Mouse (Mus musculus): ENCODE data around the gene 6430548M08Rik. TPM values are rescaled to one million over a fixed set of nuclear protein-coding genes. Genes with fewer than 3 reads are reported as not detected.

The 6430548M08Rik gene
- polyA plus RNA-seq, 1 experiment from 2014 or later, result 9.8 TPM

DNA sequence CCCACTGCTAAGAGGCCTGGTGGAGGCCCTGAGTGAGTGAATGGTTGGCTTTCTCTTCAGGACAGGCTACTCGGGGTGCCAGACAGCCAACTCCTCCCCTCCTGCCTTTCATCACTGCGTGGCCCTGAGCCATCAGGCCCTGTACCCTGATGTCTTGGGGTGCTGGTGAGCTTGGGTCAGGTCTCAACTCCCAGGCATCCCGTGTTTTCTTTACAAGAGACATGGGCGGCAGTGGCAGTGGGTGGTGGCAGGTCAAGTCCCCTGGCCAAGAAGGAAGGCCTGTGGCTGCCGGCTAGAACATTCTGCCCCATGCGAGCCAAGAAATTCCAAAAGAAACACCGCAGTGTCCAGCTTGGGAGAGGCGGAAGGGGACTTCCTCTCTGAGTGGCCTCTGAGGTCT is 72.5 kb downstream of the 6430548M08Rik start:
- Histone ChIP-seq H3K36me3 (ENCODE audit: control insufficient read depth, insufficient read depth, low read length) (no peaks in the 10 kb centered on the region), H3K27ac (ENCODE audit: low read depth, low read length) (no peak overlapping the region), H3K4me2 (replicated peaks; ENCODE audit: low read depth, low read length) (no peak overlapping the region), H3K9me3 (ENCODE audit: control insufficient read depth, low read length) (no peaks in the 10 kb centered on the region), H3K4me1 (replicated peaks; ENCODE audit: control insufficient read depth, insufficient read depth, low read length) (peaks cover 22% of the 10 kb centered on the region), H3K4me3 (ENCODE audit: low read depth, low read length) (no peak overlapping the region), H3K27me3 (ENCODE audit: control insufficient read depth, insufficient read depth, low read length) (no peaks in the 10 kb centered on the region), H3K9ac (ENCODE audit: low read depth, low read length) (no peak overlapping the region)
- DNase-seq (ENCODE audit: low spot score) (no peak), ATAC-seq (ENCODE audit: low FRiP score) (no peak)
- WGBS, result 60% methylated on average over 8 of the region's 8 CpGs

DNA sequence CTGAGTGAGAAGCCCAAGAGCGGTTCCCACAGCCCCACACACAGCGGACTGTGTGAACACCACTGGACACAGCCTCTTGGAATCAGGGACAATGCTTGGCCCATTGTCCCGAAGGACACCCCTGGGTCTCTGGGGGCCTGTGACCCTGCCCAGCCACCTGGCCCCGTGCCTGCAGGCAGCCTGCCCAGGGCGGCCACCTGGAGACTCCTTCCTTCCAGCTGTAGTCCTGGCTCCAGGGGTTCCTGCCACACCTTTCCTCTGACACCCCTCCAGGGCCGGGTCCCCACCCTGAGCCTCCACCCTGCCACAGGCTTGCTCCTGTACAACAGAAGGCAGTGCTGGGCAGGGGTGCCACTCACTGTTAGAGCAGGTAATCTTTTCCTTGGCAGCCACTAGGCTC is 74.6 kb downstream of the 6430548M08Rik start:
- Histone ChIP-seq H3K27ac (ENCODE audit: low read depth, low read length) (no peak overlapping the region), H3K36me3 (ENCODE audit: control insufficient read depth, insufficient read depth, low read length) (no peaks in the 10 kb centered on the region), H3K27me3 (ENCODE audit: control insufficient read depth, insufficient read depth, low read length) (no peaks in the 10 kb centered on the region), H3K9ac (ENCODE audit: low read depth, low read length) (no peak overlapping the region), H3K4me2 (replicated peaks; ENCODE audit: low read depth, low read length) (no peak overlapping the region), H3K9me3 (ENCODE audit: control insufficient read depth, low read length) (no peaks in the 10 kb centered on the region), H3K4me3 (ENCODE audit: low read depth, low read length) (no peak overlapping the region), H3K4me1 (replicated peaks; ENCODE audit: control insufficient read depth, insufficient read depth, low read length) (peaks cover 22% of the 10 kb centered on the region)
- no peak for DNase-seq (ENCODE audit: low spot score)
- ATAC-seq (ENCODE audit: low FRiP score), result no peak
- whole genome bisulfite sequencing, result 78% methylated on average over 6 of the region's 6 CpGs

DNA sequence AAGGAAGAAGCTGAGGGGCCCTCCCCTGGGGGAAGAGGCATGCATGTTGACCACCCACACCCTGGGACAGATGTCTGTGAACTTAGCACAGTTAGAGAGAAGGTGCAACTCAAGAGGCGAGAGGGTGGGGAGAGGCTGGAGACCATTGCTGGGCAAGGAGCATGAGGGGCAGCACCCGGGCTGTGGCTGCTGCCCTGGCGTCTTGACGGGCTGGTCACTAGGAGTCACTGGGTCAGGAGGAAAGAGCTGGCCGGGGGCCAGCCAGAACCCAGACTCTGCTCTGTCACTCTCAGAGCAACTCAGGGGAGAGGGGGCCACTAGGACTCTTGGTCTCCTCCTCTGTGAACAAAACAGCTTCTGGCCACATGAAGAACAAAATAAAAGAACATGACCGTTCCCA is 75.5 kb downstream of the 6430548M08Rik start:
- H3K36me3 ChIP-seq (ENCODE audit: control insufficient read depth, insufficient read depth, low read length), result no peaks in the 10 kb centered on the region
- H3K4me1 ChIP-seq (replicated peaks; ENCODE audit: control insufficient read depth, insufficient read depth, low read length), result peaks cover 22% of the 10 kb centered on the region
- no peaks in the 10 kb centered on the region for H3K27me3 ChIP-seq (ENCODE audit: control insufficient read depth, insufficient read depth, low read length)
- ATAC-seq (ENCODE audit: low FRiP score) (no peak), DNase-seq (ENCODE audit: low spot score) (no peak)
- no peak overlapping the region for H3K9ac ChIP-seq (ENCODE audit: low read depth, low read length)
- H3K9me3 ChIP-seq (ENCODE audit: control insufficient read depth, low read length), result no peaks in the 10 kb centered on the region
- H3K4me3 ChIP-seq (ENCODE audit: low read depth, low read length), result no peak overlapping the region
- no peak overlapping the region for H3K27ac ChIP-seq (ENCODE audit: low read depth, low read length)
- 71% methylated on average over 6 of the region's 6 CpGs for WGBS
- no peak overlapping the region for H3K4me2 ChIP-seq (replicated peaks; ENCODE audit: low read depth, low read length)

DNA sequence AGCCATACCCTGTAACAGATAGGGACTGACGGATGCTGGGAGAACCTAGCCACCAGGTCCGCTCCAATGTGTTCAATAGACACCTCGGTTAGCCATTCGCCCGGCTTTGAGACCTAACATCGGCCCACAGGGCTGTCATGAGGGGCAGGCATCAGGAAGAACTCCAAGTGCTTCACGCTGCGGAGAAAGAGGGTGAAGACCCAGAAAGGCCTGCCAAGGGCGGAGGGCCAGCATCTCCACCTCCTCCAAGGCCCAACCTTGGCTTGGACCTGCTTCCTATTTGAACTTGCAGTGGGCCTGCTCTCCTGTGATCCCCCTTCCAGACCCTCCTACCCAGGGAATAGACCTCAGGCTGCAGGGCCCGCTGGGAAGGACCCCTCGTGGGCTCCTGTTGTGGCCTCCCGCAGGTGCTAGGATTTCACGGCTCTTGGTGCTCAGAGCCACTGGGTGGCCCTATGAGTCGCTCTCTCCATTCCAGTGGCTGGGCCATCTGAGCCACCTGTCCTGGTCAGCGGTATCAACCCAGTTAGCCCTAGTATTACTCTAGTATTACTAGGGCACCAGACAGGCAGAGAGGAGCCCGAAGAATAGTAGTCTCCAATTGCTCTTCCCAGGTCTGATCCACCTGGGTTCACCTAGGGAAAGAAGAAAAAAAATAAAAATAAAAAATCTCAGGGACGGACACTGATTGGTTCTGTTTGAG is 76.3 kb downstream of the 6430548M08Rik start:
- ATAC-seq (ENCODE audit: low FRiP score) (no peak), DNase-seq (ENCODE audit: low spot score) (no peak)
- Histone ChIP-seq H3K36me3 (ENCODE audit: control insufficient read depth, insufficient read depth, low read length) (no peaks in the 10 kb centered on the region), H3K9ac (ENCODE audit: low read depth, low read length) (no peak overlapping the region), H3K27me3 (ENCODE audit: control insufficient read depth, insufficient read depth, low read length) (no peaks in the 10 kb centered on the region), H3K4me1 (replicated peaks; ENCODE audit: control insufficient read depth, insufficient read depth, low read length) (peaks cover 18% of the 10 kb centered on the region), H3K9me3 (ENCODE audit: control insufficient read depth, low read length) (no peaks in the 10 kb centered on the region), H3K4me3 (ENCODE audit: low read depth, low read length) (no peak overlapping the region), H3K27ac (ENCODE audit: low read depth, low read length) (no peak overlapping the region; the same call in 1 of the 2 replicates), H3K4me2 (replicated peaks; ENCODE audit: low read depth, low read length) (no peak overlapping the region)
- 79% methylated on average over 17 of the region's 17 CpGs for WGBS

DNA sequence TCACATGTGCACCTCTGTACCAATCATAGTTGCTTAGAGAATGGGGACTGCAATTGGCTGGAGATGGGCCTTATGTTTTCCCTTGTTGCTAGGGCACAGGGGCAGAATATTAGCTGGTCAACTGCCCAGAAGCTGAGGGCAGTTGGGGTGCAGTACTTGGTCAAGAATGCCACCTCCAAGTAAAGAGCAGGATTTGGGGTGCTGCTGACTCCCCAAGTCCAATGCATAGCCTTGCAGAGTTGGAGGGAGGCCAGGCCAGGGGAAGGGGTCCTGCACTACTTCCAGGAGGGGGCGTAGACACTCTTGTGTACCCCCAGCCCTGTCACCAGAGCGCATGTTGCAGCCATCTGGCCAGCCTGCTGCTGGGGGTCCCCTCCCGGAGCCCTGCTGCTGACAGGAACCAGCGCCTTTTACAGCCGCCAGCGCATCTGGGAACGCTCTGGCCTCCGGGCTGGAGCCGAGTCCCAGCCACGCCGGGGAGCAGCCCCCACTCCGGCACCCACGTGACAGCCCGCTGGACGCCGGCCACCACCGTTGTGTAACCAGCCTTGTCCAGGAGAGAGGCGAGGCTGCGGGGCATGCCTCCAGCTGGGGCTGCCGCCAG is 77.0 kb downstream of the 6430548M08Rik start:
- Histone ChIP-seq H3K4me1 (replicated peaks; ENCODE audit: control insufficient read depth, insufficient read depth, low read length) (peaks cover 12% of the 10 kb centered on the region), H3K27me3 (ENCODE audit: control insufficient read depth, insufficient read depth, low read length) (no peaks in the 10 kb centered on the region), H3K4me2 (replicated peaks; ENCODE audit: low read depth, low read length) (0 out of 2 replicates have a peak overlapping the region, but pooled peaks have one; percentile 17), H3K4me3 (ENCODE audit: low read depth, low read length) (peak overlapping the region; percentile 4; the same call in 1 of the 2 replicates), H3K36me3 (ENCODE audit: control insufficient read depth, insufficient read depth, low read length) (no peaks in the 10 kb centered on the region), H3K9ac (ENCODE audit: low read depth, low read length) (0 out of 2 replicates have a peak overlapping the region, but pooled peaks have one; percentile 2), H3K9me3 (ENCODE audit: control insufficient read depth, low read length) (no peaks in the 10 kb centered on the region), H3K27ac (ENCODE audit: low read depth, low read length) (peak overlapping the region; percentile 70)
- ATAC-seq (ENCODE audit: low FRiP score), result peak; percentile 73; the same call in 1 of the 2 replicates
- DNase-seq (ENCODE audit: low spot score), result peak; percentile 48
- 53% methylated on average over 10 of the region's 20 CpGs for WGBS

DNA sequence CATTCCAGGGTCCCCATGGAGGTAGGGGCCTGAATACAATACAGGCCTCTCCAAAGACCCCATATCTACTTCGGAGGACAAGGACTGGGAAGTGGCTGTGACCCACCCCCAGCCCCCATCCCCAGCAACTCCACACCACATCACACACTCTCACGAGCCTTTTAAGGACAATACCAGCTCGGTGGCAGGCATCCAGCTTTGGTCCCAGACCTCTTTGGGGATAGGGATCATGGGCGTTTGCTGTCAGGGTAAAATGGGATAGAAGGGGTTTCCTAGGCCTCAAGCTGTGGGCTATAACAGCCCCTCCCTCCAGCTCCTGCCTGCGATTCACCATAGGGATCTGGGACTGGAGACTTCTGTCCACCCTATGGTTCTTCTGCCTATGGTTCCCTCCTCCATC is 77.7 kb downstream of the 6430548M08Rik start:
- 92% methylated on average over 5 of the region's 5 CpGs for WGBS
- Histone ChIP-seq H3K4me3 (ENCODE audit: low read depth, low read length) (no peak overlapping the region), H3K4me2 (replicated peaks; ENCODE audit: low read depth, low read length) (no peak overlapping the region), H3K4me1 (replicated peaks; ENCODE audit: control insufficient read depth, insufficient read depth, low read length) (peaks cover 5% of the 10 kb centered on the region; the same call in 1 of the 2 replicates), H3K27ac (ENCODE audit: low read depth, low read length) (no peak overlapping the region), H3K9ac (ENCODE audit: low read depth, low read length) (no peak overlapping the region), H3K9me3 (ENCODE audit: control insufficient read depth, low read length) (no peaks in the 10 kb centered on the region), H3K27me3 (ENCODE audit: control insufficient read depth, insufficient read depth, low read length) (no peaks in the 10 kb centered on the region), H3K36me3 (ENCODE audit: control insufficient read depth, insufficient read depth, low read length) (no peaks in the 10 kb centered on the region)
- ATAC-seq (ENCODE audit: low FRiP score) (no peak), DNase-seq (ENCODE audit: low spot score) (no peak)

DNA sequence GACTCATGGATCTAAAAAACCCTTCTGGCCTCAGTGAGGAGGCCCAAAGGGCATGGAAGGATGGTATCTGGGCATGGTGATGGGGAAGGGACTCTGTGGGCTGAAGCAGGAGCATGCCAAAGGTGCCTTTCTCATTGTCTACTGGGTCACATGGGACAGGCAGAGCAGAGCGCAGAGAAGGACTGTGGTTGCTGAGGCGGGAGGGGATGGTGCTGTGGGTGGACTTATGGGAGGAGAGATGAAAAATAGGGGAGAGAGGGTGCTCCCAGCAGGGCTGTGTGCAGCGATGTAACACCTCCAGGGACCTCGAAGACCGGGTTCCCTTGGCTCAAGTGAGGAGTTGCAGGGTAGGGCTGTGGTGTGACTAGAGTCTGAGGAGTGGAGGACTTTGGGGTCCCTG is 78.2 kb downstream of the 6430548M08Rik start:
- Histone ChIP-seq H3K9me3 (ENCODE audit: control insufficient read depth, low read length) (no peaks in the 10 kb centered on the region), H3K36me3 (ENCODE audit: control insufficient read depth, insufficient read depth, low read length) (no peaks in the 10 kb centered on the region), H3K4me3 (ENCODE audit: low read depth, low read length) (no peak overlapping the region), H3K27me3 (ENCODE audit: control insufficient read depth, insufficient read depth, low read length) (no peaks in the 10 kb centered on the region), H3K27ac (ENCODE audit: low read depth, low read length) (no peak overlapping the region), H3K9ac (ENCODE audit: low read depth, low read length) (no peak overlapping the region), H3K4me1 (replicated peaks; ENCODE audit: control insufficient read depth, insufficient read depth, low read length) (0 out of 2 replicates have a peak, but pooled peaks cover 5% of the 10 kb centered on the region), H3K4me2 (replicated peaks; ENCODE audit: low read depth, low read length) (no peak overlapping the region)
- DNase-seq (ENCODE audit: low spot score) (no peak), ATAC-seq (ENCODE audit: low FRiP score) (no peak)
- WGBS, result 96% methylated on average over 5 of the region's 5 CpGs

DNA sequence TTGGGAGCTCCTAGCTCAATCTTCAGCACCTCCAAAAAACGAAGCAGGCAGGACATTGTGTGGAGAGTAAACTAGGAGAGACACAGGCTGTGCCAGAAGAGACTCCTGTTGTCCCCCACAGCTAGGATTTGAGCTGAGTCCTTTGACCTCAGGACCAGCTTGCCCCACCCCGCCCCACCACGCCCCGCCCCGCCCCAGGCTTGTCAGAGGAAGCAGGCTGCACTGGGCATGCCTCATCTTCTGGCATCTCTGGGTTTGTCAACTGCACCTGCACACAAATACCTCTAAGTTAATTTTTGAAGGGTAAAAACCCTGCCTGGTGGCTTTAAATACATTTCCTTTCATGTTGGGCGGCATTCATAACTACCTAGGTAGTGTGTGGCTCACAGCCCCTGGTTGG is 87.4 kb downstream of the 6430548M08Rik start:
- Histone ChIP-seq H3K27ac (ENCODE audit: low read depth, low read length) (no peak overlapping the region), H3K9me3 (ENCODE audit: control insufficient read depth, low read length) (no peaks in the 10 kb centered on the region), H3K9ac (ENCODE audit: low read depth, low read length) (no peak overlapping the region), H3K27me3 (ENCODE audit: control insufficient read depth, insufficient read depth, low read length) (no peaks in the 10 kb centered on the region), H3K4me3 (ENCODE audit: low read depth, low read length) (no peak overlapping the region), H3K36me3 (ENCODE audit: control insufficient read depth, insufficient read depth, low read length) (no peaks in the 10 kb centered on the region), H3K4me1 (replicated peaks; ENCODE audit: control insufficient read depth, insufficient read depth, low read length) (no peaks in the 10 kb centered on the region), H3K4me2 (replicated peaks; ENCODE audit: low read depth, low read length) (no peak overlapping the region)
- DNase-seq (ENCODE audit: low spot score) (no peak), ATAC-seq (ENCODE audit: low FRiP score) (no peak)
- 81% methylated on average over 6 of the region's 6 CpGs for WGBS

DNA sequence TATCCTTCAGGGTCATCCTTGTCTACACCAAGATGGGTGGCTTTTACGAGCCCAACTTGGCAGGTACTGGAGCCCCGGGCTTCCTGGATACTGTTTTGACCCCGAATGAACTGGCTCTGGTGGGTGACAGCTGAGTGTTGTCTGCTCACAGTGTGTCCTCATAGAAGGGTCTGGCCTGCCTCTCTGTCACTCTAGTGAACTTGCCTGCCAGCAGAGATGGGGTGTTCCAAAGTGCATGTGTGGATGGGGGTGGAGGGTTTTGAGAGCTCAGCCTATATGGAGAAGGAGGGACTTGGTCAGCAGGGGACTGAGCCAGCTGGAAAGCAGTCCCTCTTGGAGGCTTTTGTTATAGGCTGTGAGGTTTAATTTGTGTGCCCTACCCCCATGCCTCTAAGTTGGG is 88.6 kb downstream of the 6430548M08Rik start:
- no peak overlapping the region for H3K4me3 ChIP-seq (ENCODE audit: low read depth, low read length)
- no peaks in the 10 kb centered on the region for H3K4me1 ChIP-seq (replicated peaks; ENCODE audit: control insufficient read depth, insufficient read depth, low read length)
- no peak overlapping the region for H3K4me2 ChIP-seq (replicated peaks; ENCODE audit: low read depth, low read length)
- no peak overlapping the region for H3K9ac ChIP-seq (ENCODE audit: low read depth, low read length)
- no peaks in the 10 kb centered on the region for H3K27me3 ChIP-seq (ENCODE audit: control insufficient read depth, insufficient read depth, low read length)
- no peak for ATAC-seq (ENCODE audit: low FRiP score)
- no peaks in the 10 kb centered on the region for H3K9me3 ChIP-seq (ENCODE audit: control insufficient read depth, low read length)
- no peak for DNase-seq (ENCODE audit: low spot score)
- no peaks in the 10 kb centered on the region for H3K36me3 ChIP-seq (ENCODE audit: control insufficient read depth, insufficient read depth, low read length)
- no peak overlapping the region for H3K27ac ChIP-seq (ENCODE audit: low read depth, low read length)
- 79% methylated on average over 3 of the region's 3 CpGs for WGBS

All from hindbrain, embryonic 11.5 days (tissue).